Mouse (Mus musculus) ES-E14 (cell line): ENCODE data around the gene Yars2. TPM values are rescaled to one million over a fixed set of nuclear protein-coding genes. Genes with fewer than 3 reads are reported as not detected.

Experiments used
- DNase-seq: peaks from one replicate; pipeline ENCODE4 v3.0.0-alpha.2; 2013; ENCODE audit warnings: low read depth, low spot score
- H3K27ac ChIP-seq: 2 replicates; pipeline ENCODE4 v1.5.1; 2012; ENCODE audit warnings: low read depth, mild to moderate bottlenecking, low read length, moderate library complexity, mixed read lengths; ENCODE audit not compliant: poor library complexity, insufficient read depth, severe bottlenecking
- H3K36me3 ChIP-seq: 2 replicates; pipeline ENCODE4 v1.6.1; 2012; ENCODE audit warnings: mild to moderate bottlenecking, low read length, moderate library complexity, mixed read lengths; ENCODE audit not compliant: control insufficient read depth, poor library complexity, insufficient read depth, severe bottlenecking
- H3K4me1 ChIP-seq, 2 experiments: fragments of 150-350 bp in 1 of 2; sonication (generic) in 1 of 2; 2 replicates each; pipeline ENCODE4 v1.6.1; 2012; ENCODE audit warnings: low read length in 2 of 2, mild to moderate bottlenecking in 1 of 2, mixed read lengths in 1 of 2; ENCODE audit not compliant: control insufficient read depth in 2 of 2, insufficient read depth in 2 of 2, poor library complexity in 1 of 2
- H3K4me3 ChIP-seq, 2 experiments: fragments of 150-350 bp in 1 of 2; sonication (generic) in 1 of 2; 2 replicates each; pipeline ENCODE4 v1.5.1; 2012; ENCODE audit warnings: low read length in 2 of 2, low read depth in 1 of 2, mild to moderate bottlenecking in 1 of 2, mixed read lengths in 1 of 2; ENCODE audit not compliant: insufficient read depth in 1 of 2, poor library complexity in 1 of 2, severe bottlenecking in 1 of 2
- H3K9ac ChIP-seq: 2 replicates; pipeline ENCODE4 v1.6.1; 2012; ENCODE audit warnings: low read depth, mild to moderate bottlenecking, low read length, mixed read lengths; ENCODE audit not compliant: poor library complexity, insufficient read depth, severe bottlenecking
- H3K9me3 ChIP-seq: fragments of 150-350 bp; sonication (generic); 2 replicates; pipeline ENCODE4 v1.6.1; 2012; ENCODE audit warnings: low read depth, mild to moderate bottlenecking, low read length; ENCODE audit not compliant: control insufficient read depth, insufficient read depth
- CHD2 ChIP-seq: IDR thresholded peaks from 2 replicates; pipeline ENCODE4 v1.6.1; 2014; ENCODE audit warnings: mild to moderate bottlenecking, low read depth, low read length, inconsistent platforms
- HCFC1 ChIP-seq: IDR thresholded peaks from 2 replicates; pipeline ENCODE4 v1.6.1; 2012; ENCODE audit warnings: low read length, inconsistent platforms, borderline replicate concordance; ENCODE audit not compliant: insufficient read depth
- MAFK ChIP-seq: IDR thresholded peaks from 2 replicates; pipeline ENCODE4 v1.6.1; 2014; ENCODE audit warnings: mild to moderate bottlenecking, low read depth, low read length, inconsistent platforms; ENCODE audit not compliant: insufficient read depth
- ZC3H11A ChIP-seq: IDR thresholded peaks from 2 replicates; pipeline ENCODE4 v1.6.1; 2012; ENCODE audit warnings: low read depth, mild to moderate bottlenecking, inconsistent platforms, low read length, borderline replicate concordance
- ZNF384 ChIP-seq: IDR thresholded peaks from 2 replicates; pipeline ENCODE4 v1.6.1; 2012; ENCODE audit warnings: low read depth, low read length, inconsistent platforms
- in situ Hi-C, 2 experiments: fragments of 600-800 bp; cut with MboI; formaldehyde crosslinking; loops; one replicate each; pipeline ENCODE4 v1.15.1; 2025; ENCODE audit warnings: low sequenced_read_pairs in 2 of 2, inconsistent platforms in 1 of 2; ENCODE audit not compliant: unreplicated experiment in 2 of 2
- total RNA-seq: library from RNA; depleted of rRNA; stranded (reverse); fragments of 300-350 nt; gene quantifications from 2 replicates; pipeline ENCODE4 v1.2.3, GENCODE M21; 2012

Yars2 gene
- total RNA-seq, 1 experiment: 68.6 TPM

- no peak for DNase-seq
- Histone ChIP-seq H3K36me3 (peaks cover 2% of the 10 kb centered on the region; the same call in 1 of the 2 replicates), H3K27ac (no peak overlapping the region), H3K9me3 (no peaks in the 10 kb centered on the region), H3K4me1 (no peaks in the 10 kb centered on the region), H3K4me3 (no peak overlapping the region), H3K9ac (no peak overlapping the region)
- in situ Hi-C loops: no loop called here
- TF ChIP-seq ZNF384 (no peak), ZC3H11A (no peak), HCFC1 (no peak), CHD2 (no peak), MAFK (no peak)
Observed at GRCm38 (mm10) chr16:16273752-16274151, 29.0 kb upstream of the Yars2 start.

- in situ Hi-C loops: no loop called here
- peak; percentile 63 for DNase-seq
Observed at GRCm38 (mm10) chr16:16303138-16303827, 518 bp downstream of the Yars2 start.

GRCm38 (mm10) chr16:16303888-16304287 lies 1.1 kb downstream of the Yars2 start:
- no peak for TF ChIP-seq ZC3H11A
- TF ChIP-seq HCFC1: no peak
- no peak for TF ChIP-seq CHD2
- no peak for TF ChIP-seq ZNF384
- TF ChIP-seq MAFK: no peak
- Histone ChIP-seq H3K4me1 (peaks cover 2% of the 10 kb centered on the region in 2 experiments; a peak in 2 of 4 replicates), H3K4me3 (peak overlapping the region; percentile 80 to 83), H3K36me3 (peaks cover 9% of the 10 kb centered on the region; the same call in 1 of the 2 replicates), H3K27ac (peak overlapping the region; percentile 83; the same call in 1 of the 2 replicates), H3K9ac (peak overlapping the region; percentile 99; the same call in 1 of the 2 replicates), H3K9me3 (no peaks in the 10 kb centered on the region)
- in situ Hi-C loops: no loop called here
- DNase-seq: peak; percentile 37

More at GRCm38 (mm10) chr16:16303138-16303827, 518 bp downstream of the Yars2 start:
- Histone ChIP-seq H3K27ac (peak overlapping the region; percentile 83), H3K9ac (peak overlapping the region; percentile 99), H3K4me1 (peaks cover 2% of the 10 kb centered on the region in 2 experiments; a peak in 2 of 4 replicates), H3K36me3 (peaks cover 9% of the 10 kb centered on the region; the same call in 1 of the 2 replicates), H3K9me3 (no peaks in the 10 kb centered on the region), H3K4me3 (peak overlapping the region; percentile 80 to 83)
- TF ChIP-seq ZC3H11A (no peak), MAFK (no peak), ZNF384 (no peak), CHD2 (no peak), HCFC1 (no peak)

- Histone ChIP-seq H3K9ac (no peak overlapping the region), H3K4me1 (no peaks in the 10 kb centered on the region), H3K27ac (no peak overlapping the region), H3K36me3 (peaks cover 14% of the 10 kb centered on the region), H3K9me3 (no peaks in the 10 kb centered on the region), H3K4me3 (no peak overlapping the region)
- DNase-seq: no peak
- TF ChIP-seq ZC3H11A (no peak), ZNF384 (no peak), HCFC1 (no peak), MAFK (no peak), CHD2 (no peak)
- in situ Hi-C loops: no loop called here
Observed at GRCm38 (mm10) chr16:16311319-16311718, 8.6 kb downstream of the Yars2 start.
